Mouse (Mus musculus): ENCODE measurements around the gene Olfr896-ps1.

Olfr896-ps1 gene

GRCm38 (mm10) chr9:38290807-38291206 is at the start of gene Olfr896-ps1:
Olfr896-ps1 (plus strand) TSS chr9:38291107.
- in situ Hi-C loops (cut with MboI; ENCODE audit: low sequenced_read_pairs): no loop called here

- in situ Hi-C loops (cut with MboI; ENCODE audit: low sequenced_read_pairs): no loop called here
Measured at GRCm38 (mm10) chr9:38252474-38252873, 38.4 kb upstream of the Olfr896-ps1 start, which contains the start of gene Olfr143. Olfr143 (plus strand) TSS chr9:38252774.

GRCm38 (mm10) chr9:38267551-38267950 is 23.4 kb upstream of the Olfr896-ps1 start, which contains the start of gene Olfr895:
Olfr895 (plus strand) TSS chr9:38267851.
- in situ Hi-C loops (cut with MboI; ENCODE audit: low sequenced_read_pairs): no loop called here

GRCm38 (mm10) chr9:38328760-38329159 is 37.9 kb downstream of the Olfr896-ps1 start, which contains the start of gene Olfr25:
Olfr25 (plus strand) TSS chr9:38329060.
- in situ Hi-C loops (cut with MboI; ENCODE audit: low sequenced_read_pairs): no loop called here
